Mouse (Mus musculus) hindbrain, embryonic 12.5 days (tissue): ENCODE data around the gene Wipi1. TPM values are rescaled to one million over a fixed set of nuclear protein-coding genes. Genes with fewer than 3 reads are reported as not detected.

Experiments used
- ATAC-seq: fragments of 200-750 bp; cut with Nextera tagmentation; 2 replicates; pipeline ENCODE4 v1.8.0; 2017; ENCODE audit warnings: moderate TSS enrichment; ENCODE audit not compliant: low FRiP score
- H3K27ac ChIP-seq: fragments of 300-500 bp; sonication (generic); 2 replicates; pipeline ENCODE4 v1.5.1; 2016; ENCODE audit warnings: mild to moderate bottlenecking
- H3K27me3 ChIP-seq: fragments of 300-500 bp; sonication (generic); 2 replicates; pipeline ENCODE4 v1.6.1; 2016; ENCODE audit warnings: mild to moderate bottlenecking
- H3K36me3 ChIP-seq: fragments of 300-500 bp; sonication (generic); 2 replicates; pipeline ENCODE4 v1.6.1; 2016; ENCODE audit warnings: mild to moderate bottlenecking
- H3K4me1 ChIP-seq: fragments of 300-500 bp; sonication (generic); 2 replicates; pipeline ENCODE4 v1.6.1; 2016
- H3K4me2 ChIP-seq: fragments of 300-500 bp; sonication (generic); replicated peaks from 2 replicates; pipeline ENCODE4 v1.6.1; 2016; ENCODE audit warnings: mild to moderate bottlenecking
- H3K4me3 ChIP-seq: fragments of 300-500 bp; sonication (generic); 2 replicates; pipeline ENCODE4 v1.5.1; 2016; ENCODE audit warnings: mild to moderate bottlenecking
- H3K9ac ChIP-seq: fragments of 300-500 bp; sonication (generic); 2 replicates; pipeline ENCODE4 v1.6.1; 2016; ENCODE audit warnings: mild to moderate bottlenecking, moderate library complexity
- H3K9me3 ChIP-seq: fragments of 300-500 bp; sonication (generic); replicated peaks from 2 replicates; pipeline ENCODE4 v1.6.1; 2016; ENCODE audit warnings: mild to moderate bottlenecking
- WGBS: fragments of 180-500 bp; shearing (Covaris S2); methylation state at CpG from one replicate; pipeline ENCODE4 v1.1.7; 2016; 5-methylcytosine and 5-hydroxymethylcytosine counted together
- polyA plus RNA-seq: library from polyadenylated mRNA; unstranded; fragments of >200 nt; fragmentation: Nextera tagmentation; extraction: Ambion mirVana; gene quantifications from 2 replicates; pipeline ENCODE4 v1.2.1, GENCODE M21; 2016

Gene Wipi1
- polyA plus RNA-seq, 1 experiment from 2014 or later: 25.1 TPM

DNA sequence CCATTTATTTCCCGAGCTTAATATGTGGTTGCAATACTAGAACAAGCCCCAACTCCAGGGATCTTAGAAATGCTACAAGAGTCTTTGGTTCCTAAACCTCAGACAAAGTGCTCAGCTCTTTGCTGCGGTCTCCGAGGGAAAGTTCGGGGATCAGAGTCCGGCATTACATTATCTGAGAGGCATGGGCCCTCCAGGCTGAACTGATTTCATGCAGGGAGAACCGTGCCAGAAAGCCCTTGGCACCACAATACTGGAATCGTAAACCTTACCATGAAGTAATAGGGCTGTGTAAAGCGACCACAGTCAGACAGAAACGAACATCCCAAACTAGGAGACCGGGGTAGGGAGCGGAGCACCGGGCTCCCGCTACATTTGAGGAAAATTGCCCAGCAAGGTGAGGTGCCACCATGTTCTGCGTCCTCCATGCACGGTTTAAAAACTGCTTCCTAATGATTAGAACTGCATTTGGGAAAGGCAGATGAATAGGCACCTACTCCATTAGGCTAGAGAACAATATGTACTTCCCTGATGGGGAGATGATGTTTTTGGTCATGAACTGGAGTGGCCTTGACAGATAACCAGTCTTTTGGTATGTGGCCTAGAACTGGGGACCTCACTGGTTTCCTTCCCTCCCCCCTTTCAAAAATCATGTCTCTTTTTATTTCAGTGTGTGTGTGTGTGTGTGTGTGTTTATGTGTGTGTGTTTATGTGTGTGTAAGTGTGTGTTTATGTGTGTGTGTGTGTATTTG is 47.1 kb downstream of the Wipi1 start:
- 0 out of 2 replicates have a peak, but pooled peaks cover 2% of the 10 kb centered on the region for H3K9me3 ChIP-seq
- no peak overlapping the region for H3K9ac ChIP-seq
- H3K27ac ChIP-seq: no peak overlapping the region
- H3K4me3 ChIP-seq: no peak overlapping the region
- H3K4me1 ChIP-seq: no peaks in the 10 kb centered on the region
- ATAC-seq: no peak
- 88% methylated on average over 15 of the region's 15 CpGs for WGBS
- H3K36me3 ChIP-seq: no peaks in the 10 kb centered on the region
- no peaks in the 10 kb centered on the region for H3K27me3 ChIP-seq
- no peak overlapping the region for H3K4me2 ChIP-seq

DNA sequence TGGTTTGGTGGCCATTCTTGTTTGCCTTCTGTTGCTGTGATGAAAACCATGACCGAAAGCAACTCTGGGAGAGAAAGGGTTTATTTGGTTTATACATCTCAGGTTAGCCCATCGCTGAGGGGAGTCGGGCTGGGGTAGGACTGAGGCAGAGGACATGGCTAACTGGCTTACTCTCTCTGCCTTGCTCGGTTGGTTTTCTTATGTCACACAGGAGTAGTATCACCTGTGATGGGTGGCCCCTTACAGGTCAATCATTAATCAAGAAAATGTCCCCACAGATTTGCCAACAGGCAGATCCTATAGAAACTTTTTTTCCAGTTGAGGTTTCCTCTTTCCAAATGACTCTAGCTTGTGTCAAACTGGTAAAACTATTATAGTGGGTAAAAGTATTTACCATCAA is 48.1 kb downstream of the Wipi1 start:
- no peak overlapping the region for H3K4me2 ChIP-seq
- WGBS: 93% methylated on average over 4 of the region's 4 CpGs
- H3K36me3 ChIP-seq: no peaks in the 10 kb centered on the region
- H3K27me3 ChIP-seq: no peaks in the 10 kb centered on the region
- no peak overlapping the region for H3K9ac ChIP-seq
- H3K4me3 ChIP-seq: no peak overlapping the region
- 0 out of 2 replicates have a peak, but pooled peaks cover 2% of the 10 kb centered on the region for H3K9me3 ChIP-seq
- ATAC-seq: no peak
- no peaks in the 10 kb centered on the region for H3K4me1 ChIP-seq
- no peak overlapping the region for H3K27ac ChIP-seq

DNA sequence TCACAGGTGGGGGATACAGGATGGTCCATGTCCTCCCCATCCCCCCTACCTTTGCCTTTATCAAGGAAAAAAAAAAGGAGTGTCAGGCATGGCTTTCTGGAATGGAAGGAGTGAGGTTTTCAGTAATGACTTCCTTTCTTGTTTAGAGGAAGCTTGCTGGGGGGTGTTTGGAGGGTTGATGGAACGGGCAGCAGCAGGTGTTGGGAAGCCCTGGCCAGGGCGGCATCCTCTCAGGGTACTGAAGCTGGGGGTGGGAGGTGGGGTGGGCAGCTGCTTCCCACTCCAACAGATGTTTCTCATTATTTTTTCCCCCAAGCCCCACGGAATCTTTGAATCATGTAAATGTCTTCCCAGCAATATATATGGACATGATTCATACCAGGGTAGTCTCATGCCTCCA is 50.3 kb downstream of the Wipi1 start:
- Histone ChIP-seq H3K27me3 (no peaks in the 10 kb centered on the region), H3K9me3 (0 out of 2 replicates have a peak, but pooled peaks cover 2% of the 10 kb centered on the region), H3K27ac (no peak overlapping the region), H3K9ac (no peak overlapping the region), H3K4me2 (no peak overlapping the region), H3K4me3 (no peak overlapping the region), H3K4me1 (no peaks in the 10 kb centered on the region), H3K36me3 (no peaks in the 10 kb centered on the region)
- no peak for ATAC-seq
- WGBS: 66% methylated on average over 3 of the region's 3 CpGs

DNA sequence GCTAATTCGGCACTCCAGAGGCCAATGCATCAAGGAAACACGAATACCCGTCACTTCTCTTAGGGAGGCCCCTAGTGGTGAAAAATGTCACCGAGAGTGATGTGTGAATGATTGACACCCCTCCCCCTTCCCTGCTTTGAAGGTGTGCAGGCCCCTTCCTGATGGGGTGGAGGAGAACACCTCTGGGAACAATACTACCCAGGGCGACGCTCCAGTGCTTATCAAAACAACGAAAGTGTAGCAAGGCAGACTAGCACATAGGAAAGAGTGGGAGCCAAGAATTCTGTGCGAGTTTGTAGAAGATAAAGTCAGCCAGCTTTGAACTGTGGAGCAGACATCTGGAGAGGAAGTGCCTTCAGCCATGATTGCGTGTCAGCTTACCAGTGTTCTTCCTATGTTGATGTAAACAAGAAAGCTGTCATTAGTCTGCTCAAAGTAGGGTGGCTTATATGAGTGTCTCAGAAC is 50.9 kb downstream of the Wipi1 start:
- Histone ChIP-seq H3K4me2 (no peak overlapping the region), H3K27me3 (no peaks in the 10 kb centered on the region), H3K27ac (no peak overlapping the region), H3K4me1 (no peaks in the 10 kb centered on the region), H3K9ac (no peak overlapping the region), H3K9me3 (0 out of 2 replicates have a peak, but pooled peaks cover 2% of the 10 kb centered on the region), H3K36me3 (no peaks in the 10 kb centered on the region), H3K4me3 (no peak overlapping the region)
- ATAC-seq: no peak
- 38% methylated on average over 9 of the region's 9 CpGs for WGBS

DNA sequence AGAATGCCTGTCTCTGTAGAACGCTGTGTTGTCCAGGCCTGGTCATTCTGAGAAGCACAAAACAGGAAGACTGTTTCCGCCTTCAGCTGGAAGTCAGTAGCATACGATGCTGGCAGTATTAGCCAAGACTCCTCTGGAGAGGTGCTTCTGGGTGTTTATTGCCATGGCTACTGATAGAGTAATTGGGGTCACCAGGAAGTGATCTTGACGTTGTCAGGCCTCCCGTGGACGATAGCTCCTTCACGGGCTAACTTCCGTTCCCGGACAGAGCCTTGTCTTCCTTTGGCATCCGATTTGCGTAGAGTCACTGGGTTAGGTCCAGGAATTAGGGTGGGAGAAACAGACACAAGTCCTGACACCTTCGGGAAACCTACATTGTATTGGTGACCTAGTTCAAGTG is 52.5 kb downstream of the Wipi1 start:
- 93% methylated on average over 12 of the region's 12 CpGs for WGBS
- Histone ChIP-seq H3K9ac (no peak overlapping the region), H3K27ac (no peak overlapping the region), H3K27me3 (no peaks in the 10 kb centered on the region), H3K36me3 (no peaks in the 10 kb centered on the region), H3K4me2 (no peak overlapping the region), H3K9me3 (0 out of 2 replicates have a peak, but pooled peaks cover 2% of the 10 kb centered on the region), H3K4me3 (no peak overlapping the region), H3K4me1 (no peaks in the 10 kb centered on the region)
- no peak for ATAC-seq

DNA sequence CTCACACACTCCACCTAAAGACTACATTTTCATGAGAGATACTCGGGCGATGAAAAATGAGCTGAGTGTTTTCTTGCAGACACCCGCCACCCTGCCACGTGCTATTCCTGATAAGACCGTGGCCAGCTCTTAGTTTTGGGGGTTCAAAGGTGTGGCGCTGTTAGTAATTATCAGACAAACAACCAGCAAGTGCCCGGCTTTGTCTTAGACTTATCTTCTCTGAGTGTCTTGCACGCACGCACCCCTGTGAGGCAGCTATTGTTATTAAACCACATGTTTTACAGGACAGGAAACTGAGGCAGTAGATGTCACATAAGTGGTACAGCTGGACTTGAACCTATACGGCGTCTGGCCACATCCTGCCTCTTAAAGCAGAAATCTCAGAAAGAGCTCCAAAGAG is 54.3 kb downstream of the Wipi1 start:
- ATAC-seq: no peak
- H3K27ac ChIP-seq: no peak overlapping the region
- H3K4me3 ChIP-seq: no peak overlapping the region
- 0 out of 2 replicates have a peak, but pooled peaks cover 2% of the 10 kb centered on the region for H3K9me3 ChIP-seq
- H3K9ac ChIP-seq: no peak overlapping the region
- H3K27me3 ChIP-seq: no peaks in the 10 kb centered on the region
- WGBS: 88% methylated on average over 11 of the region's 11 CpGs
- H3K4me1 ChIP-seq: no peaks in the 10 kb centered on the region
- no peak overlapping the region for H3K4me2 ChIP-seq
- no peaks in the 10 kb centered on the region for H3K36me3 ChIP-seq

DNA sequence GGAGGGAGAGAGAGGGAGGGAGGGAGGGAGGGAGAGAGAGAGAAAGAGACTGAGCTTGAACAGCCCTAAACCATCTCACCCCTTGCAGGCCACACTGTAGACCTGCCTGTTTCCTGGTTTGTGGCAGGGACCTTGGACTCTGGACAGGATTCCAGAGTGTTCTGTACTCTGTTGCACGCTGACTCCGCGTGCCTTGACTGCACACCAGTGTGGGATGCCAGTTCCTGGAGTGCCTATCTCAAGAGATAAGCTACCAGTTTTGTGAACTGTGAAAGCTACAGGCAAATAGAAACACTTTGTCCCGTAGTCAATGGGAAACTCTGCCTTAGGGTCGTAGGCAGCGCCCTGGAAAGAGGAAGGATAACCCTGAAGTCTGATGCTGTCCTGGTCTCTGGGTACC is 55.6 kb downstream of the Wipi1 start:
- no peak overlapping the region for H3K4me2 ChIP-seq
- ATAC-seq: no peak
- H3K36me3 ChIP-seq: no peaks in the 10 kb centered on the region
- H3K27ac ChIP-seq: no peak overlapping the region
- WGBS: 94% methylated on average over 6 of the region's 6 CpGs
- no peak overlapping the region for H3K9ac ChIP-seq
- no peak overlapping the region for H3K4me3 ChIP-seq
- no peaks in the 10 kb centered on the region for H3K27me3 ChIP-seq
- no peaks in the 10 kb centered on the region for H3K4me1 ChIP-seq
- 0 out of 2 replicates have a peak, but pooled peaks cover 2% of the 10 kb centered on the region for H3K9me3 ChIP-seq

DNA sequence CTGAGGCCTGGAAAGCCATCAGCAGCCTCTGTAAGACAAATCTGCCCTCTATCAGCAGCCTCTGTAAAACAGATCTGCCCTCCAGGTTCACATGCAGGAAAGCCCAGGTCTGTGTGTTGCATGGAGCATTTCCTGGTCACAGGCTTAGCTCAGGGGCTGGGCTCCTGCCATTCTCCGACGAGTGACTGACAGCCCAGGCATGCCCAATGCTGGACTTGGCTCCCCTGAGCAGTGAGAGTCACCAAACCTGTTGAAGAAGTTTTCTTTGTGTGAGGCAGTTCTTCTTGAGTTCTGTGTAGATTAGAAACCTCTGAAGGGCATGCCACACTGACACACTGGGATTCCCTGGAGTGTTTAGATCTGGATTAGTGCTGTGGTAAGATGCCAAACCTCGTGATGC is 57.3 kb downstream of the Wipi1 start:
- no peak overlapping the region for H3K9ac ChIP-seq
- no peak overlapping the region for H3K27ac ChIP-seq
- no peak overlapping the region for H3K4me3 ChIP-seq
- H3K9me3 ChIP-seq: no peaks in the 10 kb centered on the region
- no peaks in the 10 kb centered on the region for H3K27me3 ChIP-seq
- WGBS: 60% methylated on average over 3 of the region's 3 CpGs
- H3K36me3 ChIP-seq: no peaks in the 10 kb centered on the region
- H3K4me1 ChIP-seq: no peaks in the 10 kb centered on the region
- no peak overlapping the region for H3K4me2 ChIP-seq
- no peak for ATAC-seq

DNA sequence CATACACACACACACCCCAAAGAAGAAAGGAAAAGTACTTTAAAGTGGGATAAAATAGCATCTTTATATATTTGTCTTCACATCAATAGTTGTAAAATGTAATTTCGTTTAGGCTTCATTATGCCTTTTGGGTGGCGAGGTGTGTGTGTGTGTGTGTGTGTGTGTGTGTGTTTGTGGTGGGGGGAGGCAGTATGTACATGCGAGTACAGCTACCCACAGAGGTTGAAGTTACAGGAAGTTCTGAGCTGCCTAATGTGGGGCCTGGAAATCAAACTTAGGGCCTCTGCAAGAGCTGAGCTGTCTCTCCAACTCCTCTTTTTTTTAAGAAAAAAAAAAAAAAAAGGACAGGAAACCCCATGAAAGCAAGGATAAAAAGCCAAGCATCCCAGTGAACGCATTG is 57.8 kb downstream of the Wipi1 start:
- H3K4me1 ChIP-seq: no peaks in the 10 kb centered on the region
- no peaks in the 10 kb centered on the region for H3K9me3 ChIP-seq
- H3K27me3 ChIP-seq: no peaks in the 10 kb centered on the region
- no peaks in the 10 kb centered on the region for H3K36me3 ChIP-seq
- ATAC-seq: no peak
- H3K4me3 ChIP-seq: no peak overlapping the region
- 85% methylated on average over 4 of the region's 4 CpGs for WGBS
- no peak overlapping the region for H3K4me2 ChIP-seq
- H3K9ac ChIP-seq: no peak overlapping the region
- no peak overlapping the region for H3K27ac ChIP-seq

DNA sequence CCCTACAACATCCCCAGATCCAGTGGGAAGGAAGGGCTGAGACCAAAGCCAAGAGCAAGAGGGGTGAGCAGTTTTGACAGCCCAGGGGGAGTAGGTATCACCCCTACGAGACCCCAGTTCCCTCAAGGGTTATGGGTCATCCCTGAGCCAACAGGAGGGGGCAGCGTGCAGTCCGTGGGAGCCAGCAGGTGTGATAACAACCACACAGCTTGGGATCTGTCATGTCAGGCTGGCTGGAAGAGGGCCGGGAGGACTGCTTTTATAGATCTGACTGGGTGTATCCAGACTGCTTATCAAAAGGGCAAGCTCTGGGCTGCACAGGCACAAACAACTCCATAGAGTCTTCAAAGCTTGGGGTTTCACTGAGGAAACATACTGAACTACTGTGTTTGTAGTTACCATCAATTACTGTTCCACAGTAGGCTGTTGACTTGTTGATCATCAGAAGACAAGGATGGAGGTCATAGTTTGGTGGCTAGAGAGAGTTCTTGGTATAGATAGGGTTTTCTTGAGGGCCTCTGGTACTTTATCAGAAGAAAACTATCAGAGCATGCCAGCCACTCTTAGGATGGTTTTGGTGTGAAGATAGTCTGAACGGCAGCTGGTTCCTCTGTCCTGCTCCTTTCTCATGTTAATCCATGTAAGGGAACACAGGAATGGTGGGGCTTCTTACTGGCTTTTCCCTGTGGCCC is 62.0 kb downstream of the Wipi1 start:
- Histone ChIP-seq H3K9me3 (no peaks in the 10 kb centered on the region), H3K36me3 (no peaks in the 10 kb centered on the region), H3K27ac (no peak overlapping the region), H3K9ac (no peak overlapping the region), H3K27me3 (no peaks in the 10 kb centered on the region), H3K4me2 (no peak overlapping the region), H3K4me1 (no peaks in the 10 kb centered on the region; the same call in 1 of the 2 replicates), H3K4me3 (no peak overlapping the region)
- ATAC-seq: no peak
- 66% methylated on average over 5 of the region's 5 CpGs for WGBS

DNA sequence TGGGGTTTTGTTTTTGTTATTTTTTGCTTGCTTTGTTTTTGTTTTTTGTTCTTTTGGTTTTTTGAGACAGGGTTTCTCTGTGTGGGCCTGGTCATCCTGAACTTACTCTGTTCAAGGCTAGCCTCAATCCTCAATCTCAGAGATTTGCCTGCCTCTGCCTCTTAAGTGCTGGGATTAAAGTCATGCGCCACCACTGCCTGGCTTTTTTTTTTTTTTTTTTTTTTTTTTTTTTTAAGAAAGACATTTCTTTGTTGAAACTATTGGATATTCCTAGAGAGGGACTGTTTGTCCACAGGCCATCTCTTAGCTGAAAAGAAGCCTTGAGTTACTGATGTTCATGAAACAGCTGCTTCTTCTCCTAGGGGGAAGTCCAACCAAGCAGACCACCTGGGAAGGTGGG is 64.1 kb downstream of the Wipi1 start:
- Histone ChIP-seq H3K9me3 (no peaks in the 10 kb centered on the region), H3K36me3 (no peaks in the 10 kb centered on the region), H3K4me3 (no peak overlapping the region), H3K9ac (no peak overlapping the region), H3K4me1 (no peaks in the 10 kb centered on the region; the same call in 1 of the 2 replicates), H3K27me3 (no peaks in the 10 kb centered on the region), H3K4me2 (no peak overlapping the region), H3K27ac (no peak overlapping the region)
- WGBS: 94% methylated on average over 1 of the region's 1 CpGs
- no peak for ATAC-seq

DNA sequence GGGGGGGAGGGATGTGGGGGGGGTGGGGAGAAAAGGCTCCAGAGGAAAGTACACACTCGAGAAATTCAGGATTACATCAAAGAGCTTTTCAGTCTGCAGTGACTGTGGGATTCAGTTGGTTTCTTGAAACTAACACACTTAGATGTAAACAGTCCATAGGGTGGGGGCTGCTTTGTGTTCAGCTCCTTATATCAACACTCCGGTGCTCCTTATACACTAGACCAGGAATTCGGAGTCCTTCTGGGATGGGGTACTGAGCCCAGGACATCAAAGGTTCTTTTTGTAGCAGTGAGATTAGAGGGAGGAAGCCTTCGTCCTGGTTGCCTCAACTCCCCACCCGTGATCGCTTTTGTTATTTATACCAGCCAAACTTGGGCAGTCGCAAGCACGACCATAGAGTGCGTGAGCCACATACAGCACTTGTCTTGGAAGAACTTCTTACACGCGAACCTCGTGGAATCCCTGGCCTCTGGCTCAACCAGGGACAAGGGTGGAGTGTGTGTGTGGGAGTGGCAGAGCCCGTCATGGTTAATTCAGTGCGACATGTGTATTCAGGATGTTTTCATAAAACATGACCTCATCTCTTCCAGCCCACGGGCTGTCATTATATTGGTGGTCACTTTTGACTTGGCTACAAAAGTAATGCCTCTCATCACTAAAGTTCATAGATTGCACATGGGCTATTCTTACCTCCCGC is 65.3 kb downstream of the Wipi1 start:
- Histone ChIP-seq H3K9me3 (no peaks in the 10 kb centered on the region), H3K4me3 (no peak overlapping the region), H3K4me2 (no peak overlapping the region), H3K9ac (no peak overlapping the region), H3K27ac (no peak overlapping the region), H3K36me3 (no peaks in the 10 kb centered on the region), H3K27me3 (no peaks in the 10 kb centered on the region), H3K4me1 (no peaks in the 10 kb centered on the region; the same call in 1 of the 2 replicates)
- no peak for ATAC-seq
- 60% methylated on average over 16 of the region's 16 CpGs for WGBS
